18 mouse cellular contexts compared by ENCODE assay signal in genomic region chr15:61541643-61542042, GRCm38 (mm10).
DNase-seq lines count a peak whose midpoint lies in the region; ATAC-seq and TF ChIP-seq lines count a peak whose summit lies in the region.
"Had no signal": no experiment of that assay in that cellular context is flagged by ENCODE, and none has a peak within 500 bp of the region (broad histone marks: within the 10 kb centered on the region; RNA-seq: fewer than 3 reads in every experiment).

No protein-coding gene starts in this region.

- ATAC-seq in midbrain, embryonic 15.5 days (replicated peaks), result peak; percentile 65; the same call in 1 of the 2 replicates
- no peak for ATAC-seq in midbrain, embryonic 16.5 days
- ATAC-seq: forebrain, embryonic 15.5 days had no signal

- peak; percentile 15 for DNase-seq in thymus, postnatal 14 days
- DNase-seq in thymus, adult 18-20 months, result no peak
- DNase-seq in brain, embryonic 14.5 days (ENCODE audit: low read depth), result peak; percentile 35
- no peak for DNase-seq in cerebellum, postnatal 25 days
- no peak for DNase-seq in cerebellum, adult 9-11 months
- DNase-seq: adrenal gland, postnatal 10 days; cerebellum, adult 11-12 months; cerebellum, adult 9-10 months; gastrocnemius, postnatal 10 days; heart, adult 18-20 months; heart, postnatal 10 days; heart, postnatal 4 days had no signal

- no peak overlapping the region for H3K4me2 ChIP-seq in midbrain, embryonic 15.5 days
- no peak overlapping the region for H3K4me2 ChIP-seq in midbrain, embryonic 16.5 days (ENCODE audit: low read length)
- H3K4me2 ChIP-seq: forebrain, embryonic 15.5 days; hindbrain, embryonic 15.5 days had no signal

- TF ChIP-seq POLR2A in brain, embryonic 14.5 days (IDR thresholded peaks at IDR 0.05; ENCODE audit: borderline replicate concordance, extremely low read depth, insufficient read depth, insufficient read length, poor library complexity, severe bottlenecking), result no peak

- 0 out of 2 replicates have a peak, but pooled peaks cover 3% of the 10 kb centered on the region for H3K4me1 ChIP-seq in midbrain, embryonic 15.5 days
- H3K4me1 ChIP-seq in midbrain, embryonic 16.5 days (ENCODE audit: control insufficient read depth, insufficient read depth, low read length), result no peaks in the 10 kb centered on the region

- H3K9ac ChIP-seq in midbrain, embryonic 15.5 days, result no peak overlapping the region
- no peak overlapping the region for H3K9ac ChIP-seq in midbrain, embryonic 16.5 days (ENCODE audit: low read depth, low read length)
- H3K9ac ChIP-seq: forebrain, embryonic 15.5 days; hindbrain, embryonic 15.5 days had no signal

- no peak overlapping the region for H3K4me3 ChIP-seq in midbrain, embryonic 15.5 days
- no peak overlapping the region for H3K4me3 ChIP-seq in midbrain, embryonic 16.5 days (ENCODE audit: low read depth, low read length)
- H3K4me3 ChIP-seq: forebrain, embryonic 15.5 days; heart, embryonic 10.5 days; hindbrain, embryonic 15.5 days had no signal

- H3K27ac ChIP-seq in midbrain, embryonic 15.5 days, result no peak overlapping the region
- H3K27ac ChIP-seq in midbrain, embryonic 16.5 days (ENCODE audit: low read length), result no peak overlapping the region
- H3K27ac ChIP-seq: forebrain, embryonic 15.5 days; hindbrain, embryonic 15.5 days had no signal

- H3K9me3 ChIP-seq in midbrain, embryonic 15.5 days, result no peaks in the 10 kb centered on the region
- no peaks in the 10 kb centered on the region for H3K9me3 ChIP-seq in midbrain, embryonic 16.5 days (replicated peaks; ENCODE audit: control insufficient read depth, low read length, poor library complexity, severe bottlenecking)
- H3K9me3 ChIP-seq: forebrain, embryonic 15.5 days; G1E; heart, embryonic 10.5 days; hindbrain, embryonic 15.5 days had no signal

- H3K36me3 ChIP-seq in midbrain, embryonic 15.5 days (replicated peaks), result no peaks in the 10 kb centered on the region
- no peaks in the 10 kb centered on the region for H3K36me3 ChIP-seq in midbrain, embryonic 16.5 days (ENCODE audit: control insufficient read depth, insufficient read depth, low read length)
- H3K36me3 ChIP-seq: forebrain, embryonic 15.5 days; G1E; heart, embryonic 10.5 days; hindbrain, embryonic 15.5 days had no signal

- no peak for TF ChIP-seq CTCF in brain, embryonic 14.5 days (IDR thresholded peaks at IDR 0.05; ENCODE audit: borderline replicate concordance, extremely low read depth, insufficient read depth, insufficient read length)

- WGBS in midbrain, embryonic 15.5 days, result 55% methylated on average over 4 of the region's 4 CpGs
- WGBS in midbrain, embryonic 16.5 days, result 41% methylated on average over 4 of the region's 4 CpGs

- no peaks in the 10 kb centered on the region for H3K27me3 ChIP-seq in midbrain, embryonic 15.5 days (replicated peaks)
- no peaks in the 10 kb centered on the region for H3K27me3 ChIP-seq in midbrain, embryonic 16.5 days (ENCODE audit: control insufficient read depth, insufficient read depth, low read depth, low read length)
- H3K27me3 ChIP-seq: forebrain, embryonic 15.5 days; hindbrain, embryonic 15.5 days had no signal

Comparison
In these comparisons a context has a peak if more than half of its experiments do, and no peak if none do; other contexts are left out.
1. DNase-seq: peak in thymus, postnatal 14 days (single experiment) and brain, embryonic 14.5 days (single experiment); none in thymus, adult 18-20 months (0 of 2), cerebellum, postnatal 25 days (0 of 2) and cerebellum, adult 9-11 months (single experiment).